Mouse (Mus musculus) embryonic fibroblast, embryonic 13.5 days (primary cell): ENCODE data around the gene Stox2.

Source experiments
- CTCF ChIP-seq: IDR thresholded peaks from 2 replicates; pipeline ENCODE4 v1.5.1; 2011; ENCODE audit warnings: mild to moderate bottlenecking, control low read depth, low read length, moderate library complexity, borderline replicate concordance; ENCODE audit not compliant: insufficient read depth
- POLR2A ChIP-seq: IDR thresholded peaks from 2 replicates; pipeline ENCODE4 v1.6.1; 2011; ENCODE audit warnings: low read depth, mild to moderate bottlenecking, control low read depth, low read length, moderate library complexity

DNA sequence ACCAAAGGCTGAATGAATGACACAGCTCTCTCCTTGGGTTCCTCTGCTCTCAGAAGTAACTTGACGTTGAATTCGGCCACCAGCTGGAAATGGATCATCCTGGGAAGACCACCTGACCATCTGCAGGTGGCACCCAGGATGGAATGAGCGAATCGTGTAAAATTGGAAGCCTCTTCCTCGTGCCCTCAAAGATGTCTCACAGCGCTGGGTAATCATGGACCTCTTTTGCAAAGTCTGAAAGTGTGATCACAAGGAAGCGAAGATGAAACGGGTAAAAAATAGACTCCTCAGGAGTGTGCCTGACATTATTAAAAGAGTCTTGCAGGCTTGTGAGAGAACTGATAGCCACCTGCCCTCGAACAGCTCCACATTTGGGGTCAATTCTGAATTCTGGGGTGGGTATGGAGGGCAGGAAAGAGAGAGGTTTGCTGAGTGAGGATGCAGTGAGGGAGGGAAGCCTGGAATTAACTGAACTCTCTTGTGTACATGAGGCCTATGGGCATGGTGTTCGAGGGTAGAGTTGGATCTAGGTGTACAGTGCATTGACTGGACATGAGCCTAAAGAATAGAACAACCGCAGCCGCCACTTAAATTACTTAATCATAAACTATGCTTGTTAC, 160.0 kb downstream of the Stox2 start:
- no peak for TF ChIP-seq CTCF
- TF ChIP-seq POLR2A: no peak
